Mouse (Mus musculus) kidney, adult 2 months (tissue): ENCODE measurements around the gene Plekha7.

Source experiments
- CTCF ChIP-seq: fragments of 200-500 bp; conservative IDR thresholded peaks from 2 replicates; pipeline ENCODE4 v1.5.1; 2011; ENCODE audit warnings: low read depth, mild to moderate bottlenecking, control low read depth, low read length, moderate library complexity, mixed read lengths; ENCODE audit not compliant: insufficient read depth, insufficient read length
- POLR2A ChIP-seq: fragments of 200-500 bp; IDR thresholded peaks from one replicate; pipeline ENCODE4 v1.6.1; 2011; ENCODE audit warnings: low read depth, low read length, control low read depth

GRCm38 (mm10) chr7:116258464-116259185 lies 49.6 kb downstream of the Plekha7 start:
- TF ChIP-seq CTCF (no peak), POLR2A (no peak)
